Mouse (Mus musculus) spleen, adult 2 months (tissue): ENCODE data around the gene Carmil1.

ENCODE experiments used
- CTCF ChIP-seq: fragments of 200-500 bp; IDR thresholded peaks from 2 replicates; pipeline ENCODE4 v1.5.1; 2011; ENCODE audit warnings: mild to moderate bottlenecking, inconsistent platforms; ENCODE audit not compliant: insufficient read depth, insufficient read length, insufficient replicate concordance; ENCODE audit errors: extremely low read depth
- POLR2A ChIP-seq: fragments of 200-500 bp; IDR thresholded peaks from 2 replicates; pipeline ENCODE4 v1.6.1; 2011; ENCODE audit warnings: low read depth, low read length, inconsistent platforms

DNA sequence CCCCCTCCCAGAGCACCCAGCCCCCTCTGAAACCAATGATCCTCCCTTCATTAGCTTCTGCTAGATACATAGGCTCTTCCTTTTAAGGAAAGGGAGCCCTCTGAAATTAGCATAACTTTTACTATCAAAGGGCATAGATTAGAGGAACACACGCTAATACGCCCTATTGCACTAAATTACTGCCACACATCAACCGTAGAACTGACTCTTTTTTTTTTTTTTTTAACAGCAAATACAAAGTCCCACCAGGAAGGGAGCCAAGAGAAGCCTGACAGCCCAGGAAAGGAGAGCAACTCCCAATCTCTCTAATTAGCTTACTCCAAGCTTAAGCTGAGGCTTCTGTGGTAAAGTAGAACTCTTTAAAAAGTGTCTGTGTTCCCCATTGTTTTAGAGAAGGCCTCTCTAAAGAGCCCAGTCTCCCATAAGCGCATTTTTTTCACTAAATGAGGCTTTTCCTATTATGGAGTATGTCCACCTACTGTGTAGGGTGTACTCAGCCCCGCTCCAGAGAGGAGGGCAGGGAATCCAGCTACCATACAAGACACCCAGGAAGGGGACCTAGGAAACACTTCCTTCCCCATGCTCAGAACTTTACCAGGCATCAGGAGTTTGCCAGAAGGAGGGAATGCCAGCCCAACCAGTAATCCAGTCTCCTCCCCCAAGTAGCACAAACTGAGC lies 38.0 kb downstream of the Carmil1 start:
- TF ChIP-seq CTCF, result no peak
- TF ChIP-seq POLR2A, result no peak
